Mouse (Mus musculus) liver, adult 2 months (tissue): ENCODE data around the gene Car14.

Experiments used
- CTCF ChIP-seq: fragments of 200-500 bp; IDR thresholded peaks from 2 replicates; pipeline ENCODE4 v1.5.1; 2011; ENCODE audit warnings: low read depth, low read length, control low read depth
- POLR2A ChIP-seq: fragments of 200-500 bp; IDR thresholded peaks from 2 replicates; pipeline ENCODE4 v1.6.1; 2011; ENCODE audit warnings: low read length, control low read depth; ENCODE audit not compliant: insufficient read depth; ENCODE audit errors: extremely low read depth

DNA sequence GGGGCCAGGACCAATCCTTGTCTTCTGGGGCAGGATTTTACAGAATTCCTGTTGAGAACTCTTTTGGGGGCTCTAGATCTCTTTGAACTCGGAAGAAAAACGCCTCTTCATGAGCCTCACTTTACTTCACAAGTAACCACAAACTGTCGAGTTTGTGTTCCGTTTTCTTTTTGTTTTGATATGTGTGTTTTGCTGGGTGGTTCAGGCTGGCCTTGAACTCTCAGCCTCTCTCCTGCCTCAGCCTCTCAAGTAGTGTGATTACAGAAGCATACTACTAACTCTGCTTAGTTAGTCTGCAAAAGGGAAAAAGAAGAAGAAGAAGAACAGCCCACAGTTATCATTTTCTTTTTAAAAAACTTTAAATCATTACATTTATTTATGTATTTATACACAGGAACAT, 19.7 kb upstream of the Car14 start:
- TF ChIP-seq CTCF (no peak), POLR2A (no peak)
